Mouse (Mus musculus): Measurements from ENCODE around the gene Git2.

Gene Git2

GRCm38 (mm10) chr5:114775056-114775979 lies at the start of gene Git2:
Gene Git2 (minus strand): TSS chr5:114775517.
- DNase-seq (ENCODE audit: low spot score in 2 of 2) = peak in 1 of 2 experiments; percentile 21

- no peak for DNase-seq (ENCODE audit: low spot score in 2 of 2)
Measured at GRCm38 (mm10) chr5:114824197-114824596, 48.9 kb upstream of the Git2 start.

- peak; percentile 62 to 71 for DNase-seq (ENCODE audit: low spot score in 2 of 2)
Measured at GRCm38 (mm10) chr5:114822796-114823688, 47.7 kb upstream of the Git2 start, which contains the start of gene 1500011B03Rik. Gene 1500011B03Rik (minus strand): TSS chr5:114823468.

GRCm38 (mm10) chr5:114818124-114818523 lies 42.8 kb upstream of the Git2 start:
- DNase-seq (ENCODE audit: low spot score in 2 of 2) = no peak

GRCm38 (mm10) chr5:114816599-114816998 lies 41.3 kb upstream of the Git2 start:
- no peak for DNase-seq (ENCODE audit: low spot score in 2 of 2)

- peak; percentile 80 to 87 for DNase-seq (ENCODE audit: low spot score in 2 of 2)
Measured at GRCm38 (mm10) chr5:114813525-114814181, 38.3 kb upstream of the Git2 start.

GRCm38 (mm10) chr5:114809826-114810225 lies 34.5 kb upstream of the Git2 start:
- DNase-seq (ENCODE audit: low spot score in 2 of 2) = no peak

- no peak for DNase-seq (ENCODE audit: low spot score in 2 of 2)
Measured at GRCm38 (mm10) chr5:114809181-114809756, 34.0 kb upstream of the Git2 start.

GRCm38 (mm10) chr5:114808385-114808784 lies 33.1 kb upstream of the Git2 start:
- DNase-seq (ENCODE audit: low spot score in 2 of 2) = no peak

- DNase-seq (ENCODE audit: low spot score in 2 of 2) = no peak
Measured at GRCm38 (mm10) chr5:114807893-114808292, 32.6 kb upstream of the Git2 start.

GRCm38 (mm10) chr5:114807468-114807867 lies 32.2 kb upstream of the Git2 start:
- DNase-seq (ENCODE audit: low spot score in 2 of 2) = no peak

- no peak for DNase-seq (ENCODE audit: low spot score in 2 of 2)
Measured at GRCm38 (mm10) chr5:114807063-114807462, 31.7 kb upstream of the Git2 start.

- no peak for DNase-seq (ENCODE audit: low spot score in 2 of 2)
Measured at GRCm38 (mm10) chr5:114806636-114807035, 31.3 kb upstream of the Git2 start.

- DNase-seq (ENCODE audit: low spot score in 2 of 2) = no peak
Measured at GRCm38 (mm10) chr5:114805436-114806350, 30.4 kb upstream of the Git2 start.

- DNase-seq (ENCODE audit: low spot score in 2 of 2) = no peak
Measured at GRCm38 (mm10) chr5:114804958-114805357, 29.6 kb upstream of the Git2 start.

- no peak for DNase-seq (ENCODE audit: low spot score in 2 of 2)
Measured at GRCm38 (mm10) chr5:114804335-114804734, 29.0 kb upstream of the Git2 start.

GRCm38 (mm10) chr5:114803231-114803630 lies 27.9 kb upstream of the Git2 start:
- DNase-seq (ENCODE audit: low spot score in 2 of 2) = no peak

GRCm38 (mm10) chr5:114801841-114802240 lies 26.5 kb upstream of the Git2 start:
- no peak for DNase-seq (ENCODE audit: low spot score in 2 of 2)

- DNase-seq (ENCODE audit: low spot score in 2 of 2) = no peak
Measured at GRCm38 (mm10) chr5:114801049-114801448, 25.7 kb upstream of the Git2 start.

GRCm38 (mm10) chr5:114799848-114800247 lies 24.5 kb upstream of the Git2 start:
- DNase-seq (ENCODE audit: low spot score in 2 of 2) = no peak
